Mouse (Mus musculus): ENCODE measurements around the gene Olfr1369-ps1.

- no peak for TF ChIP-seq CTCF (IDR thresholded peaks at IDR 0.05; ENCODE audit: low read depth)
- no peak for TF ChIP-seq EP300 (optimal IDR thresholded peaks at IDR 0.05)
These were observed 36.4 kb upstream of the Olfr1369-ps1 start, which contains the start of gene Olfr1370 for GRCm38 (mm10) chr13:21074847-21075246.

Measured in stomach, postnatal 0 days (tissue).